Mouse (Mus musculus): ENCODE measurements around the gene Fam89a.

Gene Fam89a

GRCm38 (mm10) chr8:124751709-124752173 lies at the start of gene Fam89a:
Gene Fam89a, minus strand, starts transcription at chr8:124751832.
- DNase-seq (ENCODE audit: low spot score), result peak; percentile 49

- DNase-seq (ENCODE audit: low spot score), result no peak
Measured at GRCm38 (mm10) chr8:124800542-124800941, 48.9 kb upstream of the Fam89a start.

GRCm38 (mm10) chr8:124795781-124796488 lies 44.3 kb upstream of the Fam89a start:
- no peak for DNase-seq (ENCODE audit: low spot score)

- peak; percentile 49 for DNase-seq (ENCODE audit: low spot score)
Measured at GRCm38 (mm10) chr8:124794486-124794780, 42.8 kb upstream of the Fam89a start.

GRCm38 (mm10) chr8:124793661-124794485 lies 42.2 kb upstream of the Fam89a start:
- DNase-seq (ENCODE audit: low spot score), result peak; percentile 11

- DNase-seq (ENCODE audit: low spot score), result peak; percentile 95
Measured at GRCm38 (mm10) chr8:124793172-124793651, 41.6 kb upstream of the Fam89a start.

GRCm38 (mm10) chr8:124792708-124793107 lies 41.1 kb upstream of the Fam89a start, which contains the start of gene Trim67:
Gene Trim67, plus strand, starts transcription at chr8:124793092.
- peak; percentile 48 for DNase-seq (ENCODE audit: low spot score)

- DNase-seq (ENCODE audit: low spot score), result peak; percentile 9
Measured at GRCm38 (mm10) chr8:124792186-124792585, 40.6 kb upstream of the Fam89a start.

GRCm38 (mm10) chr8:124791751-124792150 lies 40.1 kb upstream of the Fam89a start:
- DNase-seq (ENCODE audit: low spot score), result no peak

- no peak for DNase-seq (ENCODE audit: low spot score)
Measured at GRCm38 (mm10) chr8:124790676-124791075, 39.0 kb upstream of the Fam89a start.

GRCm38 (mm10) chr8:124784613-124785012 lies 33.0 kb upstream of the Fam89a start:
- DNase-seq (ENCODE audit: low spot score), result no peak

- no peak for DNase-seq (ENCODE audit: low spot score)
Measured at GRCm38 (mm10) chr8:124783228-124783627, 31.6 kb upstream of the Fam89a start.

GRCm38 (mm10) chr8:124782431-124782830 lies 30.8 kb upstream of the Fam89a start:
- DNase-seq (ENCODE audit: low spot score), result no peak

- no peak for DNase-seq (ENCODE audit: low spot score)
Measured at GRCm38 (mm10) chr8:124780236-124780635, 28.6 kb upstream of the Fam89a start.

- DNase-seq (ENCODE audit: low spot score), result peak; percentile 65
Measured at GRCm38 (mm10) chr8:124775695-124776094, 24.1 kb upstream of the Fam89a start.

GRCm38 (mm10) chr8:124772389-124772788 lies 20.8 kb upstream of the Fam89a start:
- DNase-seq (ENCODE audit: low spot score), result no peak

- no peak for DNase-seq (ENCODE audit: low spot score)
Measured at GRCm38 (mm10) chr8:124763061-124763460, 11.4 kb upstream of the Fam89a start.

- DNase-seq (ENCODE audit: low spot score), result no peak
Measured at GRCm38 (mm10) chr8:124758544-124758943, 6.9 kb upstream of the Fam89a start.

- DNase-seq (ENCODE audit: low spot score), result no peak
Measured at GRCm38 (mm10) chr8:124756601-124757000, 5.0 kb upstream of the Fam89a start.

- DNase-seq (ENCODE audit: low spot score), result no peak
Measured at GRCm38 (mm10) chr8:124756153-124756552, 4.5 kb upstream of the Fam89a start.

GRCm38 (mm10) chr8:124755481-124755880 lies 3.8 kb upstream of the Fam89a start:
- no peak for DNase-seq (ENCODE audit: low spot score)

- no peak for DNase-seq (ENCODE audit: low spot score)
Measured at GRCm38 (mm10) chr8:124754792-124755190, 3.2 kb upstream of the Fam89a start.

All from ovary, postnatal 36 days (tissue).